Mouse (Mus musculus): ENCODE results near the gene Zfp872. TPM values are rescaled to one million over a fixed set of nuclear protein-coding genes. Genes with fewer than 3 reads are reported as not detected.
A peak's percentile ranks its signal among the peaks of the same experiment; 100 is the strongest.
"Not testable (repeated sequence)": the region's sequence is repeated elsewhere in the genome, so short reads cannot be mapped to it uniquely, and the experiment has no call there.

Gene Zfp872
- total RNA-seq, 2 experiments from 2014 or later = not detected

- intact Hi-C loops (cut with DNase I) = no loop called here
- no peak for DNase-seq
- Histone ChIP-seq H3K4me3 (no peak overlapping the region), H3K27ac (no peak overlapping the region)
- no peak for TF ChIP-seq CTCF (IDR thresholded peaks at IDR 0.05)
These were observed 28.8 kb downstream of the Zfp872 start for GRCm38 (mm10) chr9:22216705-22217104.

- no peak overlapping the region for H3K4me3 ChIP-seq
- TF ChIP-seq CTCF (IDR thresholded peaks at IDR 0.05) = no peak
- H3K27ac ChIP-seq = no peak overlapping the region
- no peak for DNase-seq
- intact Hi-C loops (cut with DNase I) = no loop called here
These were observed 30.1 kb downstream of the Zfp872 start for GRCm38 (mm10) chr9:22217858-22218493.

GRCm38 (mm10) chr9:22224066-22224465 lies 36.2 kb downstream of the Zfp872 start:
- TF ChIP-seq CTCF (IDR thresholded peaks at IDR 0.05) = no peak
- no peak overlapping the region for H3K4me3 ChIP-seq
- intact Hi-C loops (cut with DNase I) = loop anchor here (10.0 kb wide), 1 partner anchor 191 kb away; the partner anchor contains the start of gene 9530077C05Rik

GRCm38 (mm10) chr9:22224536-22225503 lies 36.9 kb downstream of the Zfp872 start:
- peak overlapping the region; percentile 94 for H3K27ac ChIP-seq
- DNase-seq = peak; percentile 18
- intact Hi-C loops (cut with DNase I) = loop anchor here (5.0 to 10.0 kb wide), 3 partner anchors 68 to 190 kb away; partner anchors contain the start of genes 9530077C05Rik and Pigyl
- H3K4me3 ChIP-seq = peak overlapping the region; percentile 94
- TF ChIP-seq CTCF (IDR thresholded peaks at IDR 0.05) = 0 out of 2 replicates have a peak, but pooled peaks have one; percentile 10

More at GRCm38 (mm10) chr9:22224066-22224465, 36.2 kb downstream of the Zfp872 start:
- H3K27ac ChIP-seq = no peak overlapping the region
- no peak for DNase-seq

GRCm38 (mm10) chr9:22225581-22226388 lies 37.9 kb downstream of the Zfp872 start, which contains the start of gene Zfp809:
Zfp809 (plus strand) TSS chr9:22225714.
- peak within 1 kb of the TSS; percentile 94 for H3K4me3 ChIP-seq
- intact Hi-C loops (cut with DNase I) = loop anchor here (5.0 to 10.0 kb wide), 3 partner anchors 68 to 189 kb away; partner anchors contain the start of genes 9530077C05Rik and Pigyl
- peak within 1 kb of the TSS; percentile 94 for H3K27ac ChIP-seq
- peak; percentile 72 for TF ChIP-seq CTCF (IDR thresholded peaks at IDR 0.05)
- peak; percentile 99 for DNase-seq

- Histone ChIP-seq H3K27ac (peak overlapping the region; percentile 94), H3K4me3 (peak overlapping the region; percentile 94)
- TF ChIP-seq CTCF (IDR thresholded peaks at IDR 0.05) = peak; percentile 16; the same call in 1 of the 2 replicates
- intact Hi-C loops (cut with DNase I) = loop anchor here (5.0 to 10.0 kb wide), 3 partner anchors 69 to 188 kb away; partner anchors contain the start of genes 9530077C05Rik and Pigyl
- DNase-seq = not testable (repeated sequence)
These were observed 38.4 kb downstream of the Zfp872 start for GRCm38 (mm10) chr9:22226389-22226673.

- TF ChIP-seq CTCF (IDR thresholded peaks at IDR 0.05) = no peak
- DNase-seq = peak; percentile 33
- H3K4me3 ChIP-seq = peak overlapping the region; percentile 94
- intact Hi-C loops (cut with DNase I) = loop anchor here (5.0 to 10.0 kb wide), 3 partner anchors 70 to 188 kb away; partner anchors contain the start of genes 9530077C05Rik and Pigyl
- H3K27ac ChIP-seq = peak overlapping the region; percentile 94
These were observed 39.0 kb downstream of the Zfp872 start for GRCm38 (mm10) chr9:22226846-22227245.

GRCm38 (mm10) chr9:22229386-22230026 lies 41.6 kb downstream of the Zfp872 start:
- intact Hi-C loops (cut with DNase I) = loop anchor here (5.0 to 10.0 kb wide), 3 partner anchors 72 to 185 kb away; partner anchors contain the start of genes 9530077C05Rik and Pigyl
- no peak overlapping the region for H3K27ac ChIP-seq
- no peak for DNase-seq
- TF ChIP-seq CTCF (IDR thresholded peaks at IDR 0.05) = no peak
- no peak overlapping the region for H3K4me3 ChIP-seq

GRCm38 (mm10) chr9:22230061-22230460 lies 42.2 kb downstream of the Zfp872 start:
- intact Hi-C loops (cut with DNase I) = no loop called here
- DNase-seq = no peak
- Histone ChIP-seq H3K27ac (no peak overlapping the region), H3K4me3 (no peak overlapping the region)
- no peak for TF ChIP-seq CTCF (IDR thresholded peaks at IDR 0.05)

GRCm38 (mm10) chr9:22230556-22230955 lies 42.7 kb downstream of the Zfp872 start:
- intact Hi-C loops (cut with DNase I) = no loop called here

GRCm38 (mm10) chr9:22240001-22240400 lies 52.1 kb downstream of the Zfp872 start:
- Histone ChIP-seq H3K4me3 (no peak overlapping the region), H3K27ac (no peak overlapping the region)
- DNase-seq = no peak
- no peak for TF ChIP-seq CTCF (IDR thresholded peaks at IDR 0.05)
- intact Hi-C loops (cut with DNase I) = no loop called here

More at GRCm38 (mm10) chr9:22230556-22230955, 42.7 kb downstream of the Zfp872 start:
- TF ChIP-seq CTCF (IDR thresholded peaks at IDR 0.05) = peak; percentile 46
- DNase-seq = no peak
- no peak overlapping the region for H3K4me3 ChIP-seq
- no peak overlapping the region for H3K27ac ChIP-seq
